ENCODE assay signal across 18 mouse cellular contexts in the genomic region with DNA sequence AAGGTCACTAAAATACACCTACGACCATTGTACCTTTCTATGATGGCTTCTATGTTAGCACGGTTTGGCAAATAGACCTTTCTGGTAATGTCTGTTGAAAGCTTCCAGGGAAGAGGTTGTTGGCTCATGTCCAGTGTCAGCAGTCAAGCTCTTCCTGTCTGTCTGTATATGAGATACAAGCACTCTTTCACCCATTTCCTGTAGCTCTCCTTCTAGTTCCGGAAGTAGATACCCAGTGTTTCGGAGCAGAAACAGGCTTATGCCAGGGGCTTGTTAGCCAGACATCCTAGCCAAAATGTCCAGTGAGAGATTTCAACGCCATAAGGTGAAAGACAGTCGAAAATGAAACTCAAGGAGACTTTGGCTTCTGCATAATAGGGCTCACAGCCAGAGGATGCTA. TPM values are rescaled to one million over a fixed set of nuclear protein-coding genes. Genes with fewer than 3 reads are reported as not detected.
DNase-seq lines count a peak whose midpoint lies in the region; ATAC-seq and TF ChIP-seq lines count a peak whose summit lies in the region.
"Had no signal": no experiment of that assay in that cellular context is flagged by ENCODE, and none has a peak within 500 bp of the region (broad histone marks: within the 10 kb centered on the region; RNA-seq: fewer than 3 reads in every experiment).

No protein-coding gene starts in this region.

- TF ChIP-seq EP300 in lung, postnatal 0 days (IDR thresholded peaks at IDR 0.05), result no peak

- no peak for TF ChIP-seq CTCF in lung, postnatal 0 days (IDR thresholded peaks at IDR 0.05)
- no peak for TF ChIP-seq CTCF in lung, adult 2 months (IDR thresholded peaks at IDR 0.05; ENCODE audit: insufficient read depth, low read length)

- no peak for ATAC-seq in heart, embryonic 13.5 days (ENCODE audit: extremely low read depth, insufficient number of reproducible peaks, low FRiP score, low TSS enrichment)
- ATAC-seq in heart, embryonic 12.5 days (ENCODE audit: insufficient number of reproducible peaks, low FRiP score), result no peak
- ATAC-seq in lung, postnatal 0 days, result no peak
- ATAC-seq: intestine, postnatal 0 days had no signal

- H3K9me3 ChIP-seq in heart, embryonic 13.5 days, result no peaks in the 10 kb centered on the region
- H3K9me3 ChIP-seq in heart, embryonic 12.5 days (replicated peaks), result no peaks in the 10 kb centered on the region
- H3K9me3 ChIP-seq in lung, postnatal 0 days (ENCODE audit: low read length), result no peaks in the 10 kb centered on the region
- H3K9me3 ChIP-seq: embryonic facial prominence, embryonic 15.5 days; forebrain, embryonic 10.5 days; hindbrain, embryonic 13.5 days; limb, embryonic 15.5 days; neural tube, embryonic 12.5 days had no signal

- H3K4me1 ChIP-seq in heart, embryonic 13.5 days, result peaks cover 16% of the 10 kb centered on the region
- H3K4me1 ChIP-seq in heart, embryonic 12.5 days (replicated peaks), result 0 out of 2 replicates have a peak, but pooled peaks cover 4% of the 10 kb centered on the region
- no peaks in the 10 kb centered on the region for H3K4me1 ChIP-seq in lung, postnatal 0 days (ENCODE audit: insufficient read depth, low read depth, low read length)
- peaks cover 3% of the 10 kb centered on the region; the same call in 1 of the 2 replicates for H3K4me1 ChIP-seq in lung, adult 2 months (ENCODE audit: control insufficient read depth, insufficient read depth, low read length)
- H3K4me1 ChIP-seq: forebrain, embryonic 10.5 days; hindbrain, embryonic 13.5 days; limb, embryonic 15.5 days; neural tube, embryonic 12.5 days had no signal

- WGBS in heart, embryonic 13.5 days, result 61% methylated on average over 6 of the region's 6 CpGs
- 57% methylated on average over 6 of the region's 6 CpGs for WGBS in heart, embryonic 12.5 days
- WGBS in lung, postnatal 0 days, result 60% methylated on average over 6 of the region's 6 CpGs
- 49% methylated on average over 6 of the region's 6 CpGs for WGBS in lung, adult 2 months

- no peak overlapping the region for H3K9ac ChIP-seq in heart, embryonic 13.5 days
- H3K9ac ChIP-seq in heart, embryonic 12.5 days, result no peak overlapping the region
- H3K9ac ChIP-seq in lung, postnatal 0 days (replicated peaks; ENCODE audit: low read depth), result no peak overlapping the region
- H3K9ac ChIP-seq: embryonic facial prominence, embryonic 15.5 days; hindbrain, embryonic 13.5 days; limb, embryonic 15.5 days; neural tube, embryonic 12.5 days had no signal

- H3K4me3 ChIP-seq in heart, embryonic 13.5 days, result no peak overlapping the region
- no peak overlapping the region for H3K4me3 ChIP-seq in heart, embryonic 12.5 days
- H3K4me3 ChIP-seq in lung, postnatal 0 days (ENCODE audit: low read depth, low read length), result no peak overlapping the region
- no peak overlapping the region for H3K4me3 ChIP-seq in lung, adult 2 months (replicated peaks; ENCODE audit: extremely low read depth, low read depth, low read length)
- H3K4me3 ChIP-seq: embryonic facial prominence, embryonic 15.5 days; forebrain, embryonic 10.5 days; hindbrain, embryonic 13.5 days; limb, embryonic 15.5 days; neural tube, embryonic 12.5 days had no signal

- peak overlapping the region; percentile 10; the same call in 1 of the 2 replicates for H3K27ac ChIP-seq in heart, embryonic 13.5 days (replicated peaks)
- no peak overlapping the region for H3K27ac ChIP-seq in heart, embryonic 12.5 days (ENCODE audit: poor library complexity, severe bottlenecking)
- H3K27ac ChIP-seq in lung, postnatal 0 days (ENCODE audit: low read length), result no peak overlapping the region
- H3K27ac ChIP-seq: embryonic facial prominence, embryonic 15.5 days; forebrain, embryonic 10.5 days; hindbrain, embryonic 13.5 days; limb, embryonic 15.5 days; neural tube, embryonic 12.5 days had no signal

- TF ChIP-seq POLR2A in lung, adult 2 months (IDR thresholded peaks at IDR 0.05; ENCODE audit: borderline replicate concordance, extremely low read depth, low read depth, low read length), result no peak

- H3K36me3 ChIP-seq in heart, embryonic 13.5 days, result no peaks in the 10 kb centered on the region
- no peaks in the 10 kb centered on the region for H3K36me3 ChIP-seq in heart, embryonic 12.5 days
- H3K36me3 ChIP-seq in lung, postnatal 0 days (ENCODE audit: insufficient read depth, low read length), result no peaks in the 10 kb centered on the region
- H3K36me3 ChIP-seq: embryonic facial prominence, embryonic 15.5 days; forebrain, embryonic 10.5 days; hindbrain, embryonic 13.5 days; limb, embryonic 15.5 days; neural tube, embryonic 12.5 days had no signal

- no peaks in the 10 kb centered on the region for H3K27me3 ChIP-seq in heart, embryonic 13.5 days (replicated peaks)
- H3K27me3 ChIP-seq in heart, embryonic 12.5 days (replicated peaks), result no peaks in the 10 kb centered on the region
- H3K27me3 ChIP-seq in lung, postnatal 0 days (replicated peaks; ENCODE audit: insufficient read depth, low read length), result no peaks in the 10 kb centered on the region
- H3K27me3 ChIP-seq: embryonic facial prominence, embryonic 15.5 days; hindbrain, embryonic 13.5 days; limb, embryonic 15.5 days; neural tube, embryonic 12.5 days had no signal

- H3K4me2 ChIP-seq in heart, embryonic 13.5 days, result peak overlapping the region; percentile 27
- H3K4me2 ChIP-seq in heart, embryonic 12.5 days, result no peak overlapping the region
- no peak overlapping the region for H3K4me2 ChIP-seq in lung, postnatal 0 days (replicated peaks; ENCODE audit: low read depth, low read length)
- H3K4me2 ChIP-seq: embryonic facial prominence, embryonic 15.5 days; heart, embryonic 11.5 days; hindbrain, embryonic 13.5 days; limb, embryonic 15.5 days; neural tube, embryonic 12.5 days had no signal

- DNase-seq in lung, postnatal 0 days (ENCODE audit: low spot score), result peak; percentile 17
- DNase-seq in lung, adult 2 months, result no peak
- DNase-seq in T-cell, adult 2 months (ENCODE audit: low spot score), result peak; percentile 41
- peak; percentile 39 for DNase-seq in lung, postnatal 36 days
- DNase-seq in layer of hippocampus, adult 9-11 months, result no peak
- DNase-seq: adrenal gland, adult 8-10 months; cerebellum, adult 9-10 months; embryo, embryonic 11 days; kidney, postnatal 25 days had no signal

RNA-seq across cellular contexts. Expression of a gene that starts 38.9 kb away (rescaled TPM):
- 2.7 and 2.8 TPM in 2 replicates for polyA plus RNA-seq in heart, embryonic 13.5 days (2015; fragmentation: Nextera tagmentation; extraction: Ambion mirVana)
- 4.0 and 4.3 TPM in 2 replicates for polyA plus RNA-seq in heart, embryonic 12.5 days (2016; fragmentation: Nextera tagmentation; extraction: Ambion mirVana)
- polyA plus RNA-seq in lung, postnatal 0 days (2015; fragmentation: Nextera tagmentation; extraction: Ambion mirVana), result 6.0 and 6.8 TPM in 2 replicates
- polyA plus RNA-seq in lung, adult 2 months (2012; rRNA removed), result 9.8 and 13.6 TPM in 2 replicates

Comparison
In these comparisons a context has a peak if more than half of its experiments do, and no peak if none do; other contexts are left out.
1. DNase-seq: peak in lung, postnatal 0 days (single experiment), T-cell, adult 2 months (single experiment) and lung, postnatal 36 days (single experiment); none in lung, adult 2 months (single experiment) and layer of hippocampus, adult 9-11 months (single experiment).